Comparison of ENCODE assay signal across 30 mouse cellular contexts in genomic region chr1:37867684-37868322, GRCm38 (mm10). TPM values are rescaled to one million over a fixed set of nuclear protein-coding genes. Genes with fewer than 3 reads are reported as not detected.
"Had no signal": no experiment of that assay in that cellular context is flagged by ENCODE, and none has a peak within 500 bp of the region (broad histone marks: within the 10 kb centered on the region; RNA-seq: fewer than 3 reads in every experiment).

No protein-coding gene starts in this region.

- H3K4me3 ChIP-seq: heart, embryonic 10.5 days; heart, embryonic 12.5 days; hindbrain, embryonic 13.5 days; hindbrain, embryonic 15.5 days; layer of hippocampus, adult 2 months; left cerebral cortex, adult 2 months; limb, embryonic 10.5 days; limb, embryonic 12.5 days; liver, embryonic 13.5 days had no signal

- H3K9me3 ChIP-seq: heart, embryonic 10.5 days; heart, embryonic 12.5 days; hindbrain, embryonic 13.5 days; hindbrain, embryonic 15.5 days; limb, embryonic 10.5 days; liver, embryonic 13.5 days had no signal

- H3K9ac ChIP-seq: heart, embryonic 12.5 days; hindbrain, embryonic 13.5 days; hindbrain, embryonic 15.5 days; limb, embryonic 12.5 days; liver, embryonic 13.5 days had no signal

- H3K4me2 ChIP-seq: heart, embryonic 12.5 days; hindbrain, embryonic 13.5 days; hindbrain, embryonic 15.5 days; limb, embryonic 12.5 days; liver, embryonic 11.5 days; liver, embryonic 13.5 days had no signal

- H3K36me3 ChIP-seq: heart, embryonic 10.5 days; heart, embryonic 12.5 days; hindbrain, embryonic 13.5 days; hindbrain, embryonic 15.5 days; limb, embryonic 10.5 days; limb, embryonic 12.5 days; liver, embryonic 13.5 days had no signal

- H3K27ac ChIP-seq: heart, embryonic 10.5 days; hindbrain, embryonic 13.5 days; hindbrain, embryonic 15.5 days; hindbrain, postnatal 0 days; layer of hippocampus, adult 2 months; left cerebral cortex, adult 2 months; limb, embryonic 10.5 days; limb, embryonic 12.5 days; liver, embryonic 13.5 days had no signal

- ATAC-seq: hindbrain, postnatal 0 days; intestine, postnatal 0 days had no signal

- H3K27me3 ChIP-seq: hindbrain, embryonic 15.5 days; liver, embryonic 13.5 days had no signal

RNA-seq across cellular contexts. Expression of gene Lyg2, which starts 48.5 kb away (rescaled TPM):
- total RNA-seq: gastrocnemius, adult 18-20 months; gastrocnemius, adult 8-10 months; gastrocnemius, postnatal 14 days; gastrocnemius, postnatal 36 days; heart, adult 18-20 months; heart, adult 8-10 months; heart, postnatal 10 days; heart, postnatal 36 days; hematopoietic stem cell, adult 5-6 weeks; hindbrain, postnatal 0 days; layer of hippocampus, adult 2 months; layer of hippocampus, postnatal 10 days; left cerebral cortex, adult 2 months; left cerebral cortex, postnatal 36 days had no signal
- polyA plus RNA-seq: heart, embryonic 10.5 days; heart, embryonic 12.5 days; heart, embryonic 14.5 days; heart, embryonic 16.5 days; hindbrain, embryonic 11.5 days; hindbrain, embryonic 13.5 days; hindbrain, embryonic 15.5 days; hindbrain, postnatal 0 days; intestine, embryonic 14.5 days; intestine, postnatal 0 days; kidney, embryonic 14.5 days; kidney, embryonic 16.5 days; limb, embryonic 12.5 days; limb, embryonic 14.5 days; liver, embryonic 11.5 days; liver, embryonic 13.5 days had no signal
